Mouse (Mus musculus) central nervous system, embryonic 18 days (tissue): ENCODE data around the gene Fbxw16. TPM values are rescaled to one million over a fixed set of nuclear protein-coding genes. Genes with fewer than 3 reads are reported as not detected.

Experiments used
- polyA plus RNA-seq: library from polyadenylated mRNA; depleted of rRNA; stranded (reverse); fragments of >200 nt; gene quantifications from 2 replicates; pipeline ENCODE4 v1.2.3, GENCODE M21; 2012; rRNA removed

The Fbxw16 gene
- polyA plus RNA-seq = not detected in 2 replicates

DNA sequence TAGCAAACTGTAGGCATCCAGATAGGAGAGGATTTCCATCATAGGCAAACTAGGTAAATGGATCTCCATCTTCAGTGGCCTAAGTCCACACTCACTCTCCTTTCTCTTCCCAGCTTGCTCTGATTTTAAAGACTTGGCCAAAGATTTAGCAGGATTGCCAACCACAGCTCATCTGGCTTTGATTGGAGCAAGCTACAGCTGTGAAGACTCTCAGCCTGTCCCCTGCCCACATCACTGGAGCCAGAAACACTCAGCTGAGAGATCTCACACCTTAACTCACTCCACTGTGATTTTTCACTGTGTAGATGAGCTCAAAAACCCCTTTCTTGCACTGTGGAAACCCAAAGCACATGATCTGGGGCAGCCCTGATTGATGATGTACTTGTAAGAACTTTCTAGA lies at the start of gene Fbxw16:
Gene Fbxw16 (minus strand): TSS at position 101 of the 400 bp plus-strand sequence.

DNA sequence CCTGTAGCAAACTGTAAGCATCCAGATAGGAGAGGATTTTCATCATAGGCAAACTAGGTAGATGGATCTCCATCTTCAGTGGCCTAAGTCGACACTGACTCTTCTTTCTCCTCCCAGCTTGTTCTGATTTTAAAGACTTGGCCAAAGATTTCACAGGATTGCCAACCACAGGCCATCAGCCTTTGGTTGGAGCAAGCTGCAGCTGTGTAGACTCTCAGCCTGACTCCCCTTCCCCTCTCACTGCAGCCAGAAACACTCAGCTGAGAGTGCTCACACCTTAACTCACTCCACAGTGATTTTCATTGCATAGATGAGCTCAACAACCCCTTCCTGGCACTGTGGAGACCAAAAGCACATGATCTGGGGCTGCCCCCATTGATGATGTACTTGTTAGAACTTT lies 46.8 kb upstream of the Fbxw16 start, which contains the start of gene Fbxw19:
Gene Fbxw19 (minus strand): TSS at position 101 of the 400 bp plus-strand sequence.

GRCm38 (mm10) chr9:109404196-109404595 lies 44.7 kb downstream of the Fbxw16 start, which contains the start of gene Fbxw22:
Gene Fbxw22, minus strand, starts transcription at chr9:109404296.

Other genes with a start within 250 kb of the Fbxw16 start
- gene Fbxw20, start 214.4 kb downstream of the Fbxw16 start, polyA plus RNA-seq = not detected in 2 replicates
- not detected in 2 replicates for gene Fbxw14, start 161.5 kb downstream of the Fbxw16 start, polyA plus RNA-seq
- gene Fbxw28, start 109.5 kb downstream of the Fbxw16 start, polyA plus RNA-seq = not detected in 2 replicates
- gene Fbxw22, start 44.8 kb downstream of the Fbxw16 start, polyA plus RNA-seq = not detected in 2 replicates
- not detected in 2 replicates for gene Fbxw19, start 46.7 kb upstream of the Fbxw16 start, polyA plus RNA-seq
- gene Fbxw15, start 119.1 kb upstream of the Fbxw16 start, polyA plus RNA-seq = 0.22 and 0.28 TPM in 2 replicates
- 0.04 and 0.05 TPM in 2 replicates for gene Fbxw24, start 176.9 kb upstream of the Fbxw16 start, polyA plus RNA-seq
- gene Fbxw25, start 215.5 kb upstream of the Fbxw16 start, polyA plus RNA-seq = 0.05 TPM in 1 of 2 replicates, not detected in the other